In the genomic region with DNA sequence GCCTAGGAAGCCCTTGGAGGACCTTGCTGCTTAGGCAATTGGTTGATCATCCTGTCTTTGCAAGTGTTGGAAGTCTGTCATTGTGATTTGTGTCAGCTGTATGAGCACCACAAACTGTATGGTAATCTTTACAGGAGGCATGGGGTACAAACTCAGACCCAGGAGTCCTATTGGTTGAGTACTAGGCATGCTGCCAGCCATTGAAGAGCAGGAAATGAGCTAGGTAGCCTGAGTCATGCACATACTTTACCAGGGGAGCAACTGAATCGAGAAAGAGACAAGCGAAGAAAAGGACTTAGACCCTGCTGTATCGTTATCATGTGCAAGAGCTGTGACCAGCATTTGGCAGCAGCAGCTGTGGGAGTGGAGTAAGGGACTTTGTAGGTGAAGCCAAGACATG, we compare ENCODE assay signal across 17 mouse cellular contexts. TPM values are rescaled to one million over a fixed set of nuclear protein-coding genes. Genes with fewer than 3 reads are reported as not detected.
DNase-seq lines count a peak whose midpoint lies in the region; ATAC-seq and TF ChIP-seq lines count a peak whose summit lies in the region.
"Had no signal": no experiment of that assay in that cellular context is flagged by ENCODE, and none has a peak within 500 bp of the region (broad histone marks: within the 10 kb centered on the region; RNA-seq: fewer than 3 reads in every experiment).

No protein-coding gene starts in this region.

- H3K27ac ChIP-seq in intestine, embryonic 16.5 days (ENCODE audit: low read length), result no peak overlapping the region
- no peak overlapping the region for H3K27ac ChIP-seq in intestine, embryonic 15.5 days
- peak overlapping the region; percentile 56; the same call in 1 of the 2 replicates for H3K27ac ChIP-seq in MEL (ENCODE audit: control insufficient read depth, low read depth, low read length)
- H3K27ac ChIP-seq: hindbrain, embryonic 14.5 days; liver, embryonic 12.5 days; lung, embryonic 15.5 days had no signal

- no peak for TF ChIP-seq POLR2A in MEL (IDR thresholded peaks at IDR 0.05; ENCODE audit: control insufficient read depth in 1 of 2, insufficient read depth in 1 of 2, low read depth in 1 of 2, low read length in 2 of 2, poor library complexity in 1 of 2)

- no peak overlapping the region for H3K9ac ChIP-seq in intestine, embryonic 16.5 days (ENCODE audit: low read depth, low read length)
- H3K9ac ChIP-seq in intestine, embryonic 15.5 days, result no peak overlapping the region
- no peak overlapping the region for H3K9ac ChIP-seq in MEL (ENCODE audit: control insufficient read depth, low read depth, low read length, poor library complexity, severe bottlenecking)
- H3K9ac ChIP-seq: hindbrain, embryonic 14.5 days; liver, embryonic 12.5 days; lung, embryonic 15.5 days had no signal

- peaks cover 2% of the 10 kb centered on the region; the same call in 1 of the 2 replicates for H3K79me2 ChIP-seq in MEL (ENCODE audit: control insufficient read depth, insufficient read depth, low read length, poor library complexity)

- H3K4me1 ChIP-seq in intestine, embryonic 16.5 days (ENCODE audit: control insufficient read depth, insufficient read depth, low read length), result no peaks in the 10 kb centered on the region
- H3K4me1 ChIP-seq in intestine, embryonic 15.5 days (replicated peaks), result peaks cover 2% of the 10 kb centered on the region; the same call in 1 of the 2 replicates
- H3K4me1 ChIP-seq in MEL (ENCODE audit: control insufficient read depth in 1 of 2, insufficient read depth in 2 of 2, low read length in 2 of 2), result peaks cover 0 to 17% of the 10 kb centered on the region in 2 experiments; a peak in 2 of 4 replicates

- no peak for TF ChIP-seq CTCF in MEL (IDR thresholded peaks at IDR 0.05 in 2 of 3, conservative IDR thresholded peaks at IDR 0.05 in 1 of 3; ENCODE audit: control insufficient read depth in 1 of 3, insufficient read depth in 1 of 3, low read depth in 2 of 3, low read length in 3 of 3, poor library complexity in 1 of 3, severe bottlenecking in 1 of 3)

- H3K9me3 ChIP-seq in intestine, embryonic 16.5 days (ENCODE audit: control insufficient read depth, low read length), result no peaks in the 10 kb centered on the region
- H3K9me3 ChIP-seq in intestine, embryonic 15.5 days, result no peaks in the 10 kb centered on the region
- no peaks in the 10 kb centered on the region for H3K9me3 ChIP-seq in MEL (replicated peaks; ENCODE audit: insufficient read depth, low read length)
- H3K9me3 ChIP-seq: liver, embryonic 12.5 days; lung, embryonic 15.5 days had no signal

- H3K4me2 ChIP-seq in intestine, embryonic 16.5 days (ENCODE audit: low read depth, low read length), result no peak overlapping the region
- no peak overlapping the region for H3K4me2 ChIP-seq in intestine, embryonic 15.5 days (replicated peaks)
- H3K4me2 ChIP-seq: heart, embryonic 11.5 days; hindbrain, embryonic 14.5 days; liver, embryonic 12.5 days; lung, embryonic 15.5 days had no signal

- TF ChIP-seq RAD21 in MEL (IDR thresholded peaks at IDR 0.05; ENCODE audit: low read depth, low read length), result no peak

- DNase-seq in 3134 (ENCODE audit: extremely low read depth, insufficient read length, low spot score) (peak; percentile 48), MEL (ENCODE audit: low read depth, low spot score) (peak; percentile 91)
- DNase-seq in frontal cortex, postnatal 36 days (ENCODE audit: low spot score in 2 of 2), result no peak
- DNase-seq in left cerebral cortex, adult 9 months (ENCODE audit: low spot score in 2 of 2), result no peak
- no peak for DNase-seq in adrenal gland, adult (ENCODE audit: inconsistent age in 2 of 2, low spot score in 1 of 2)
- DNase-seq: adrenal gland, adult 8-10 months; cerebellum, adult 9-11 months; right cerebral cortex, adult 18-20 months; thymus, postnatal 36 days had no signal

- peak in 1 of 2 experiments; percentile 17; a peak in 1 of 4 replicates for TF ChIP-seq EP300 in MEL (IDR thresholded peaks at IDR 0.05; ENCODE audit: low read depth in 1 of 2, low read length in 2 of 2)

- WGBS in intestine, embryonic 16.5 days, result 74% methylated on average over 3 of the region's 3 CpGs
- WGBS in intestine, embryonic 15.5 days, result 67% methylated on average over 3 of the region's 3 CpGs

- ATAC-seq in intestine, embryonic 16.5 days, result 0 out of 2 replicates have a peak, but pooled peaks have one; percentile 17
- ATAC-seq in intestine, embryonic 15.5 days, result no peak
- peak; percentile 63 to 74 for ATAC-seq in hematopoietic stem cell, adult 5-6 weeks (replicated peaks in 1 of 2; ENCODE audit: insufficient read depth in 1 of 2, low FRiP score in 2 of 2, low TSS enrichment in 1 of 2, low read depth in 1 of 2, poor library complexity in 2 of 2, severe bottlenecking in 2 of 2)
- ATAC-seq: forebrain, embryonic 16.5 days; liver, embryonic 12.5 days had no signal

- no peak overlapping the region for H3K4me3 ChIP-seq in intestine, embryonic 16.5 days (ENCODE audit: low read length)
- H3K4me3 ChIP-seq in intestine, embryonic 15.5 days (replicated peaks), result no peak overlapping the region
- H3K4me3 ChIP-seq in MEL (ENCODE audit: control insufficient read depth in 1 of 2, insufficient read depth in 1 of 2, low read depth in 2 of 2, low read length in 2 of 2), result no peak overlapping the region
- H3K4me3 ChIP-seq: liver, embryonic 12.5 days; lung, embryonic 15.5 days had no signal

- H3K36me3 ChIP-seq in intestine, embryonic 16.5 days (ENCODE audit: control insufficient read depth, insufficient read depth, low read length), result peaks cover 14% of the 10 kb centered on the region
- H3K36me3 ChIP-seq in intestine, embryonic 15.5 days, result peaks cover 66% of the 10 kb centered on the region
- H3K36me3 ChIP-seq in MEL (ENCODE audit: control insufficient read depth in 1 of 2, insufficient read depth in 2 of 2, low read length in 2 of 2), result peaks cover 19 to 26% of the 10 kb centered on the region in 2 experiments

- H3K27me3 ChIP-seq in intestine, embryonic 16.5 days (replicated peaks; ENCODE audit: control insufficient read depth, insufficient read depth, low read length), result no peaks in the 10 kb centered on the region
- H3K27me3 ChIP-seq in intestine, embryonic 15.5 days (replicated peaks), result no peaks in the 10 kb centered on the region
- H3K27me3 ChIP-seq in MEL (ENCODE audit: control insufficient read depth in 1 of 2, insufficient read depth in 2 of 2, low read length in 2 of 2), result no peaks in the 10 kb centered on the region
- H3K27me3 ChIP-seq: liver, embryonic 12.5 days; lung, embryonic 15.5 days had no signal

TF ChIP-seq in MEL, 35 proteins besides CTCF, POLR2A, EP300 and RAD21 (continues in another document):
- TF ChIP-seq MXI1 (IDR thresholded peaks at IDR 0.05; ENCODE audit: low read depth, low read length) (peak; percentile 35), SMC3 (IDR thresholded peaks at IDR 0.05; ENCODE audit: low read depth, low read length) (no peak), MAX (IDR thresholded peaks at IDR 0.05; ENCODE audit: low read length) (peak; percentile 32; the same call in 1 of the 2 replicates), ETS1 (IDR thresholded peaks at IDR 0.05; ENCODE audit: low read depth, low read length) (peak; percentile 66), GATA1 (IDR thresholded peaks at IDR 0.05; ENCODE audit: low read depth, low read length) (0 out of 2 replicates have a peak, but pooled peaks have one; percentile 9), RCOR1 (IDR thresholded peaks at IDR 0.05; ENCODE audit: low read depth, low read length) (no peak), SIN3A (IDR thresholded peaks at IDR 0.05; ENCODE audit: low read length) (peak; percentile 75; the same call in 1 of the 2 replicates), USF1 (IDR thresholded peaks at IDR 0.05; ENCODE audit: low read depth, low read length) (no peak), GABPA (IDR thresholded peaks at IDR 0.05; ENCODE audit: low read depth, low read length) (no peak)

RNA-seq across cellular contexts. Expression of a gene that starts 8.1 kb away (rescaled TPM):
- polyA plus RNA-seq in intestine, embryonic 16.5 days (2015; fragmentation: Nextera tagmentation; extraction: Ambion mirVana), result 2.4 and 2.5 TPM in 2 replicates
- polyA plus RNA-seq in intestine, embryonic 15.5 days (2015; fragmentation: Nextera tagmentation; extraction: Ambion mirVana), result 5.5 and 5.6 TPM in 2 replicates
- 33.9 and 34.2 TPM in 2 replicates for total RNA-seq in MEL (2012; rRNA removed)
- polyA plus RNA-seq in MEL (2012; ENCODE audit: insufficient read depth in 1 of 2, insufficient read length in 2 of 2, low read depth in 1 of 2, low replicate concordance in 2 of 2, missing spikeins in 1 of 2), result 10 to 100 TPM in 1 of 2 experiments, not detected in 1; 44.4 TPM
- total RNA-seq in hematopoietic stem cell, adult 5-6 weeks (2017), result 40.8 and 47.7 TPM in 2 replicates

RNA-seq across cellular contexts. Expression of a gene that starts 9.3 kb away (rescaled TPM):
- polyA plus RNA-seq in intestine, embryonic 16.5 days (2015; fragmentation: Nextera tagmentation; extraction: Ambion mirVana), result 515 and 554 TPM in 2 replicates
- 584 and 619 TPM in 2 replicates for polyA plus RNA-seq in intestine, embryonic 15.5 days (2015; fragmentation: Nextera tagmentation; extraction: Ambion mirVana)
- 515 and 606 TPM in 2 replicates for total RNA-seq in MEL (2012; rRNA removed)
- 100 to 1,000 TPM; 394 to 458 TPM for polyA plus RNA-seq in MEL (2012; ENCODE audit: insufficient read depth in 1 of 2, insufficient read length in 2 of 2, low read depth in 1 of 2, low replicate concordance in 2 of 2, missing spikeins in 1 of 2)
- 301 and 338 TPM in 2 replicates for total RNA-seq in hematopoietic stem cell, adult 5-6 weeks (2017)

RNA-seq across cellular contexts. Expression of a gene that starts 9.4 kb away (rescaled TPM):
- 3.4 and 3.7 TPM in 2 replicates for polyA plus RNA-seq in intestine, embryonic 16.5 days (2015; fragmentation: Nextera tagmentation; extraction: Ambion mirVana)
- polyA plus RNA-seq in intestine, embryonic 15.5 days (2015; fragmentation: Nextera tagmentation; extraction: Ambion mirVana), result 3.7 and 4.2 TPM in 2 replicates
- total RNA-seq in MEL (2012; rRNA removed), result 2.8 and 3.1 TPM in 2 replicates
- 1 to 10 TPM in 1 of 2 experiments, not detected in 1; 4.3 TPM for polyA plus RNA-seq in MEL (2012; ENCODE audit: insufficient read depth in 1 of 2, insufficient read length in 2 of 2, low read depth in 1 of 2, low replicate concordance in 2 of 2, missing spikeins in 1 of 2)
- total RNA-seq in hematopoietic stem cell, adult 5-6 weeks (2017), result 3.6 and 4.4 TPM in 2 replicates

RNA-seq across cellular contexts. Expression of a gene that starts 37.5 kb away (rescaled TPM):
- polyA plus RNA-seq in intestine, embryonic 16.5 days (2015; fragmentation: Nextera tagmentation; extraction: Ambion mirVana), result 25.4 and 31.0 TPM in 2 replicates
- polyA plus RNA-seq in intestine, embryonic 15.5 days (2015; fragmentation: Nextera tagmentation; extraction: Ambion mirVana), result 24.9 and 28.2 TPM in 2 replicates
- total RNA-seq in MEL (2012; rRNA removed), result 35.2 and 41.2 TPM in 2 replicates
- polyA plus RNA-seq in MEL (2012; ENCODE audit: insufficient read depth in 1 of 2, insufficient read length in 2 of 2, low read depth in 1 of 2, low replicate concordance in 2 of 2, missing spikeins in 1 of 2), result 10 to 100 TPM in 1 of 2 experiments, not detected in 1; 30.9 TPM
- 17.3 and 22.5 TPM in 2 replicates for total RNA-seq in hematopoietic stem cell, adult 5-6 weeks (2017)

RNA-seq across cellular contexts. Expression of a gene that starts 56.5 kb away (rescaled TPM):
- 1.8 and 2.5 TPM in 2 replicates for polyA plus RNA-seq in intestine, embryonic 16.5 days (2015; fragmentation: Nextera tagmentation; extraction: Ambion mirVana)
- polyA plus RNA-seq in intestine, embryonic 15.5 days (2015; fragmentation: Nextera tagmentation; extraction: Ambion mirVana), result 3.0 and 3.1 TPM in 2 replicates
- 6.3 and 9.9 TPM in 2 replicates for total RNA-seq in MEL (2012; rRNA removed)
- polyA plus RNA-seq in MEL (2012; ENCODE audit: insufficient read depth in 1 of 2, insufficient read length in 2 of 2, low read depth in 1 of 2, low replicate concordance in 2 of 2, missing spikeins in 1 of 2), result 10 to 100 TPM in 1 of 2 experiments, not detected in 1; 21.8 TPM
- 20.1 and 20.9 TPM in 2 replicates for total RNA-seq in hematopoietic stem cell, adult 5-6 weeks (2017)

Comparison
In these comparisons a context has a peak if more than half of its experiments do, and no peak if none do; other contexts are left out.
1. DNase-seq: peak in 3134 (single experiment) and MEL (single experiment); none in frontal cortex, postnatal 36 days (0 of 2), left cerebral cortex, adult 9 months (0 of 2) and adrenal gland, adult (0 of 2).